Mouse (Mus musculus): ENCODE results near the gene Tmem60. TPM values are rescaled to one million over a fixed set of nuclear protein-coding genes. Genes with fewer than 3 reads are reported as not detected.

Tmem60 gene
- polyA plus RNA-seq, 1 experiment from 2014 or later: 71.1 TPM

- no peak overlapping the region for H3K27ac ChIP-seq (replicated peaks)
- H3K36me3 ChIP-seq: no peaks in the 10 kb centered on the region
- H3K4me1 ChIP-seq: peaks cover 13% of the 10 kb centered on the region; the same call in 1 of the 2 replicates
- no peak overlapping the region for H3K4me3 ChIP-seq (replicated peaks)
- ATAC-seq (ENCODE audit: low FRiP score): no peak
- 84% methylated on average over 2 of the region's 2 CpGs for WGBS
- H3K27me3 ChIP-seq (replicated peaks): no peaks in the 10 kb centered on the region
- no peak overlapping the region for H3K4me2 ChIP-seq
- no peak overlapping the region for H3K9ac ChIP-seq (replicated peaks)
- H3K9me3 ChIP-seq (replicated peaks): no peaks in the 10 kb centered on the region
These were observed 16.7 kb upstream of the Tmem60 start for GRCm38 (mm10) chr5:20865193-20865755.

GRCm38 (mm10) chr5:20873146-20873545, 8.8 kb upstream of the Tmem60 start:
- 40% methylated on average over 1 of the region's 1 CpGs for WGBS
- H3K36me3 ChIP-seq: no peaks in the 10 kb centered on the region
- H3K4me2 ChIP-seq: no peak overlapping the region
- no peaks in the 10 kb centered on the region for H3K9me3 ChIP-seq (replicated peaks)
- no peak overlapping the region for H3K27ac ChIP-seq (replicated peaks)
- H3K27me3 ChIP-seq (replicated peaks): no peaks in the 10 kb centered on the region
- H3K4me3 ChIP-seq (replicated peaks): no peak overlapping the region
- no peak overlapping the region for H3K9ac ChIP-seq (replicated peaks)
- no peak for ATAC-seq (ENCODE audit: low FRiP score)
- H3K4me1 ChIP-seq: no peaks in the 10 kb centered on the region

- 84% methylated on average over 1 of the region's 1 CpGs for WGBS
- H3K27me3 ChIP-seq (replicated peaks): no peaks in the 10 kb centered on the region
- H3K4me1 ChIP-seq: peaks cover 7% of the 10 kb centered on the region
- no peak overlapping the region for H3K4me2 ChIP-seq
- no peak overlapping the region for H3K4me3 ChIP-seq (replicated peaks)
- no peak overlapping the region for H3K27ac ChIP-seq (replicated peaks)
- ATAC-seq (ENCODE audit: low FRiP score): no peak
- no peaks in the 10 kb centered on the region for H3K36me3 ChIP-seq
- no peak overlapping the region for H3K9ac ChIP-seq (replicated peaks)
- H3K9me3 ChIP-seq (replicated peaks): no peaks in the 10 kb centered on the region
These were observed 5.0 kb upstream of the Tmem60 start for GRCm38 (mm10) chr5:20876934-20877426.

GRCm38 (mm10) chr5:20880386-20880785, 1.6 kb upstream of the Tmem60 start:
- no peaks in the 10 kb centered on the region for H3K27me3 ChIP-seq (replicated peaks)
- H3K4me3 ChIP-seq (replicated peaks): peak overlapping the region; percentile 87
- 71% methylated on average over 2 of the region's 2 CpGs for WGBS
- peaks cover 22% of the 10 kb centered on the region for H3K4me1 ChIP-seq
- peak overlapping the region; percentile 60 for H3K4me2 ChIP-seq
- H3K9ac ChIP-seq (replicated peaks): no peak overlapping the region
- H3K36me3 ChIP-seq: peaks cover 3% of the 10 kb centered on the region; the same call in 1 of the 2 replicates
- no peaks in the 10 kb centered on the region for H3K9me3 ChIP-seq (replicated peaks)
- no peak overlapping the region for H3K27ac ChIP-seq (replicated peaks)
- no peak for ATAC-seq (ENCODE audit: low FRiP score)

- H3K27me3 ChIP-seq (replicated peaks): no peaks in the 10 kb centered on the region
- peaks cover 5% of the 10 kb centered on the region; the same call in 1 of the 2 replicates for H3K36me3 ChIP-seq
- peak overlapping the region; percentile 60 for H3K4me2 ChIP-seq
- H3K4me3 ChIP-seq (replicated peaks): peak overlapping the region; percentile 87
- peak overlapping the region; percentile 80 for H3K9ac ChIP-seq (replicated peaks)
- H3K9me3 ChIP-seq (replicated peaks): no peaks in the 10 kb centered on the region
- 1% methylated on average over 49 of the region's 64 CpGs for WGBS
- H3K4me1 ChIP-seq: peaks cover 22% of the 10 kb centered on the region
- peak overlapping the region; percentile 96 for H3K27ac ChIP-seq (replicated peaks)
- peak; percentile 36 for ATAC-seq (ENCODE audit: low FRiP score)
These were observed 905 bp upstream of the Tmem60 start for GRCm38 (mm10) chr5:20880797-20881775.

GRCm38 (mm10) chr5:20884036-20884620, 2.1 kb downstream of the Tmem60 start:
- 83% methylated on average over 4 of the region's 4 CpGs for WGBS
- H3K4me2 ChIP-seq: peak overlapping the region; percentile 69
- H3K4me1 ChIP-seq: peaks cover 20% of the 10 kb centered on the region
- no peak overlapping the region for H3K4me3 ChIP-seq (replicated peaks)
- peaks cover 7% of the 10 kb centered on the region; the same call in 1 of the 2 replicates for H3K36me3 ChIP-seq
- ATAC-seq (ENCODE audit: low FRiP score): no peak
- H3K9ac ChIP-seq (replicated peaks): no peak overlapping the region
- no peaks in the 10 kb centered on the region for H3K9me3 ChIP-seq (replicated peaks)
- H3K27ac ChIP-seq (replicated peaks): no peak overlapping the region
- no peaks in the 10 kb centered on the region for H3K27me3 ChIP-seq (replicated peaks)

- 90% methylated on average over 2 of the region's 2 CpGs for WGBS
- H3K27me3 ChIP-seq (replicated peaks): no peaks in the 10 kb centered on the region
- H3K9me3 ChIP-seq (replicated peaks): no peaks in the 10 kb centered on the region
- no peak for ATAC-seq (ENCODE audit: low FRiP score)
- H3K4me2 ChIP-seq: no peak overlapping the region
- H3K4me1 ChIP-seq: no peaks in the 10 kb centered on the region
- H3K4me3 ChIP-seq (replicated peaks): no peak overlapping the region
- H3K27ac ChIP-seq (replicated peaks): no peak overlapping the region
- H3K36me3 ChIP-seq: peaks cover 13% of the 10 kb centered on the region; the same call in 1 of the 2 replicates
- H3K9ac ChIP-seq (replicated peaks): no peak overlapping the region
These were observed 15.6 kb downstream of the Tmem60 start for GRCm38 (mm10) chr5:20897446-20898167.

GRCm38 (mm10) chr5:20904647-20905046, 22.7 kb downstream of the Tmem60 start:
- Histone ChIP-seq H3K4me1 (no peaks in the 10 kb centered on the region), H3K9ac (replicated peaks) (no peak overlapping the region), H3K27me3 (replicated peaks) (no peaks in the 10 kb centered on the region), H3K27ac (replicated peaks) (no peak overlapping the region), H3K9me3 (replicated peaks) (no peaks in the 10 kb centered on the region), H3K4me3 (replicated peaks) (no peak overlapping the region), H3K4me2 (no peak overlapping the region), H3K36me3 (peaks cover 10% of the 10 kb centered on the region; the same call in 1 of the 2 replicates)
- ATAC-seq (ENCODE audit: low FRiP score): no peak
- 65% methylated on average over 2 of the region's 2 CpGs for WGBS

- no peak overlapping the region for H3K9ac ChIP-seq (replicated peaks)
- H3K27me3 ChIP-seq (replicated peaks): no peaks in the 10 kb centered on the region
- H3K4me3 ChIP-seq (replicated peaks): no peak overlapping the region
- no peaks in the 10 kb centered on the region for H3K4me1 ChIP-seq
- ATAC-seq (ENCODE audit: low FRiP score): no peak
- no peak overlapping the region for H3K4me2 ChIP-seq
- no peaks in the 10 kb centered on the region for H3K9me3 ChIP-seq (replicated peaks)
- H3K36me3 ChIP-seq: peaks cover 6% of the 10 kb centered on the region; the same call in 1 of the 2 replicates
- WGBS: 82% methylated on average over 2 of the region's 2 CpGs
- no peak overlapping the region for H3K27ac ChIP-seq (replicated peaks)
These were observed 23.4 kb downstream of the Tmem60 start for GRCm38 (mm10) chr5:20905437-20905836.

- ATAC-seq (ENCODE audit: low FRiP score): no peak
- no peak overlapping the region for H3K27ac ChIP-seq (replicated peaks)
- no peak overlapping the region for H3K9ac ChIP-seq (replicated peaks)
- H3K36me3 ChIP-seq: 0 out of 2 replicates have a peak, but pooled peaks cover 5% of the 10 kb centered on the region
- no peak overlapping the region for H3K4me2 ChIP-seq
- no peaks in the 10 kb centered on the region for H3K4me1 ChIP-seq
- no peaks in the 10 kb centered on the region for H3K27me3 ChIP-seq (replicated peaks)
- H3K9me3 ChIP-seq (replicated peaks): no peaks in the 10 kb centered on the region
- WGBS: 96% methylated on average over 7 of the region's 7 CpGs
- H3K4me3 ChIP-seq (replicated peaks): no peak overlapping the region
These were observed 24.2 kb downstream of the Tmem60 start for GRCm38 (mm10) chr5:20906191-20906590.

GRCm38 (mm10) chr5:20911741-20912140, 29.8 kb downstream of the Tmem60 start:
- Histone ChIP-seq H3K36me3 (no peaks in the 10 kb centered on the region), H3K4me2 (no peak overlapping the region), H3K9ac (replicated peaks) (no peak overlapping the region), H3K27ac (replicated peaks) (no peak overlapping the region), H3K4me3 (replicated peaks) (no peak overlapping the region), H3K9me3 (replicated peaks) (no peaks in the 10 kb centered on the region), H3K27me3 (replicated peaks) (no peaks in the 10 kb centered on the region), H3K4me1 (peaks cover 3% of the 10 kb centered on the region; the same call in 1 of the 2 replicates)
- no peak for ATAC-seq (ENCODE audit: low FRiP score)
- WGBS: 87% methylated on average over 2 of the region's 2 CpGs

Data from neural tube, embryonic 15.5 days (tissue).